Mouse (Mus musculus): ENCODE results near the gene Ugt1a1. TPM values are rescaled to one million over a fixed set of nuclear protein-coding genes. Genes with fewer than 3 reads are reported as not detected.

Gene Ugt1a1
- polyA plus RNA-seq, 1 experiment, result 0.47 TPM

GRCm38 (mm10) chr1:88197443-88197842, 14.3 kb upstream of the Ugt1a1 start:
- no peaks in the 10 kb centered on the region for H3K36me3 ChIP-seq (ENCODE audit: control insufficient read depth, insufficient read depth, low read length)
- no peak for DNase-seq
- H3K4me1 ChIP-seq (replicated peaks; ENCODE audit: control insufficient read depth, insufficient read depth, low read length), result no peaks in the 10 kb centered on the region
- H3K27me3 ChIP-seq (ENCODE audit: control insufficient read depth, insufficient read depth, low read length), result no peaks in the 10 kb centered on the region
- 84% methylated on average over 3 of the region's 3 CpGs for WGBS
- H3K27ac ChIP-seq (ENCODE audit: control insufficient read depth, insufficient read depth, low read length), result no peak overlapping the region
- TF ChIP-seq CTCF (IDR thresholded peaks at IDR 0.05; ENCODE audit: borderline replicate concordance, control insufficient read depth, extremely low read depth, insufficient read depth, low read length, poor library complexity) (no peak), POLR2A (IDR thresholded peaks at IDR 0.05; ENCODE audit: control insufficient read depth, extremely low read depth, insufficient read depth, low read length, poor library complexity) (no peak)
- H3K4me3 ChIP-seq (ENCODE audit: control insufficient read depth, insufficient read depth, low read length), result no peak overlapping the region

- Histone ChIP-seq H3K4me1 (replicated peaks; ENCODE audit: control insufficient read depth, insufficient read depth, low read length) (peaks cover 1% of the 10 kb centered on the region), H3K36me3 (ENCODE audit: control insufficient read depth, insufficient read depth, low read length) (no peaks in the 10 kb centered on the region), H3K27me3 (ENCODE audit: control insufficient read depth, insufficient read depth, low read length) (no peaks in the 10 kb centered on the region), H3K27ac (ENCODE audit: control insufficient read depth, insufficient read depth, low read length) (no peak overlapping the region), H3K4me3 (ENCODE audit: control insufficient read depth, insufficient read depth, low read length) (no peak overlapping the region)
- no peak for DNase-seq
- 78% methylated on average over 2 of the region's 2 CpGs for WGBS
- TF ChIP-seq CTCF (IDR thresholded peaks at IDR 0.05; ENCODE audit: borderline replicate concordance, control insufficient read depth, extremely low read depth, insufficient read depth, low read length, poor library complexity) (no peak), POLR2A (IDR thresholded peaks at IDR 0.05; ENCODE audit: control insufficient read depth, extremely low read depth, insufficient read depth, low read length, poor library complexity) (no peak)
Measured at GRCm38 (mm10) chr1:88199996-88200395, 11.8 kb upstream of the Ugt1a1 start.

GRCm38 (mm10) chr1:88200456-88200855, 11.3 kb upstream of the Ugt1a1 start, which contains the start of gene Ugt1a2:
TSS of gene Ugt1a2 (plus strand) at chr1:88200601.
- WGBS, result 93% methylated on average over 7 of the region's 7 CpGs
- no peak for DNase-seq
- Histone ChIP-seq H3K4me1 (replicated peaks; ENCODE audit: control insufficient read depth, insufficient read depth, low read length) (peaks cover 6% of the 10 kb centered on the region), H3K36me3 (ENCODE audit: control insufficient read depth, insufficient read depth, low read length) (no peaks in the 10 kb centered on the region), H3K4me3 (ENCODE audit: control insufficient read depth, insufficient read depth, low read length) (no peak within 1 kb of the TSS), H3K27ac (ENCODE audit: control insufficient read depth, insufficient read depth, low read length) (no peak within 1 kb of the TSS), H3K27me3 (ENCODE audit: control insufficient read depth, insufficient read depth, low read length) (no peaks in the 10 kb centered on the region)
- no peak for TF ChIP-seq CTCF (IDR thresholded peaks at IDR 0.05; ENCODE audit: borderline replicate concordance, control insufficient read depth, extremely low read depth, insufficient read depth, low read length, poor library complexity)
- TF ChIP-seq POLR2A (IDR thresholded peaks at IDR 0.05; ENCODE audit: control insufficient read depth, extremely low read depth, insufficient read depth, low read length, poor library complexity), result no peak

GRCm38 (mm10) chr1:88205294-88205922, 6.4 kb upstream of the Ugt1a1 start, which contains the start of gene Dnajb3:
TSS of gene Dnajb3 (minus strand) at chr1:88205782.
- no peaks in the 10 kb centered on the region for H3K36me3 ChIP-seq (ENCODE audit: control insufficient read depth, insufficient read depth, low read length)
- no peaks in the 10 kb centered on the region for H3K27me3 ChIP-seq (ENCODE audit: control insufficient read depth, insufficient read depth, low read length)
- peak within 1 kb of the TSS; percentile 98 for H3K4me3 ChIP-seq (ENCODE audit: control insufficient read depth, insufficient read depth, low read length)
- TF ChIP-seq CTCF (IDR thresholded peaks at IDR 0.05; ENCODE audit: borderline replicate concordance, control insufficient read depth, extremely low read depth, insufficient read depth, low read length, poor library complexity) (0 out of 2 replicates have a peak, but pooled peaks have one; percentile 34), POLR2A (IDR thresholded peaks at IDR 0.05; ENCODE audit: control insufficient read depth, extremely low read depth, insufficient read depth, low read length, poor library complexity) (peak; percentile 37; the same call in 1 of the 2 replicates)
- peaks cover 11% of the 10 kb centered on the region for H3K4me1 ChIP-seq (replicated peaks; ENCODE audit: control insufficient read depth, insufficient read depth, low read length)
- no peak within 1 kb of the TSS for H3K27ac ChIP-seq (ENCODE audit: control insufficient read depth, insufficient read depth, low read length)
- peak; percentile 83 for DNase-seq
- 47% methylated on average over 62 of the region's 62 CpGs for WGBS

GRCm38 (mm10) chr1:88206843-88207479, 4.8 kb upstream of the Ugt1a1 start:
- Histone ChIP-seq H3K27me3 (ENCODE audit: control insufficient read depth, insufficient read depth, low read length) (no peaks in the 10 kb centered on the region), H3K4me3 (ENCODE audit: control insufficient read depth, insufficient read depth, low read length) (no peak overlapping the region), H3K4me1 (replicated peaks; ENCODE audit: control insufficient read depth, insufficient read depth, low read length) (peaks cover 11% of the 10 kb centered on the region), H3K36me3 (ENCODE audit: control insufficient read depth, insufficient read depth, low read length) (no peaks in the 10 kb centered on the region), H3K27ac (ENCODE audit: control insufficient read depth, insufficient read depth, low read length) (no peak overlapping the region)
- WGBS, result 90% methylated on average over 2 of the region's 2 CpGs
- DNase-seq, result no peak
- TF ChIP-seq POLR2A (IDR thresholded peaks at IDR 0.05; ENCODE audit: control insufficient read depth, extremely low read depth, insufficient read depth, low read length, poor library complexity), result no peak
- no peak for TF ChIP-seq CTCF (IDR thresholded peaks at IDR 0.05; ENCODE audit: borderline replicate concordance, control insufficient read depth, extremely low read depth, insufficient read depth, low read length, poor library complexity)

DNA sequence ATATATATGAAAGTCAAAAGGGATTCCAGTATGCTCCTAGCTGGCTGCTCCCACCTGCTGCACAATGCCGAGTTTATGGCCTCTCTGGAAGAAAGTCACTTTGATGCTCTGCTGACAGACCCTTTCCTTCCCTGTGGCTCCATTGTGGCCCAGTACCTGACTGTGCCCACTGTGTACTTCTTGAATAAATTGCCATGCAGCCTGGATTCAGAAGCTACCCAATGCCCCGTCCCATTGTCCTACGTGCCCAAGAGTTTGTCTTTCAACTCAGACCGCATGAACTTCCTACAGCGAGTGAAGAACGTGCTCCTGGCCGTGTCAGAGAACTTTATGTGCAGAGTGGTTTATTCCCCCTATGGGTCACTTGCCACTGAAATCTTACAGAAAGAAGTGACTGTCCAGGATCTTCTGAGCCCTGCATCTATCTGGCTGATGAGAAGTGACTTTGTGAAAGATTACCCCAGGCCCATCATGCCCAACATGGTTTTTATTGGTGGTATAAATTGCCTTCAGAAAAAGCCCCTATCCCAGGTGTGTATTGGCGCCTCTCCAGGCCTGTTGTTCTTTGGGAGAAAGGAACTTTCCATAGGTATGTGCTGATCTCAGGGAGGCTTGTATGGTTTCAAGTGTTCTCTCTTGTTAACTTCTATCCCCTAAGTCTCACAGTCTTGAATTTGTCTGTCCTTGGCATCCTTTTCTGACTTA, 734 bp downstream of the Ugt1a1 start:
- no peaks in the 10 kb centered on the region for H3K4me1 ChIP-seq (replicated peaks; ENCODE audit: control insufficient read depth, insufficient read depth, low read length)
- WGBS, result 69% methylated on average over 8 of the region's 8 CpGs
- no peak for DNase-seq
- TF ChIP-seq CTCF (IDR thresholded peaks at IDR 0.05; ENCODE audit: borderline replicate concordance, control insufficient read depth, extremely low read depth, insufficient read depth, low read length, poor library complexity) (no peak), POLR2A (IDR thresholded peaks at IDR 0.05; ENCODE audit: control insufficient read depth, extremely low read depth, insufficient read depth, low read length, poor library complexity) (no peak)
- H3K4me3 ChIP-seq (ENCODE audit: control insufficient read depth, insufficient read depth, low read length), result no peak overlapping the region
- H3K27ac ChIP-seq (ENCODE audit: control insufficient read depth, insufficient read depth, low read length), result no peak overlapping the region
- no peaks in the 10 kb centered on the region for H3K36me3 ChIP-seq (ENCODE audit: control insufficient read depth, insufficient read depth, low read length)
- H3K27me3 ChIP-seq (ENCODE audit: control insufficient read depth, insufficient read depth, low read length), result no peaks in the 10 kb centered on the region
